Mouse (Mus musculus) liver, adult 2 months (tissue): Measurements from ENCODE around the gene Syt8. TPM values are rescaled to one million over a fixed set of nuclear protein-coding genes. Genes with fewer than 3 reads are reported as not detected.
A peak's percentile ranks its signal among the peaks of the same experiment; 100 is the strongest.

Experiments
- DNase-seq: peaks from one replicate; pipeline ENCODE4 v3.0.0-alpha.2; 2011; ENCODE audit warnings: low read depth, low spot score; ENCODE audit errors: extremely low read depth
- H3K27ac ChIP-seq: fragments of 200-500 bp; replicated peaks from 2 replicates; pipeline ENCODE4 v1.5.1; 2012; ENCODE audit warnings: low read depth, mild to moderate bottlenecking, control low read depth, inconsistent platforms, low read length; ENCODE audit not compliant: insufficient read depth
- H3K27me3 ChIP-seq: fragments of 200-500 bp; 2 replicates; pipeline ENCODE4 v1.6.1; 2012; ENCODE audit warnings: mild to moderate bottlenecking, moderate library complexity, low read length, inconsistent platforms; ENCODE audit not compliant: control insufficient read depth, insufficient read depth
- H3K36me3 ChIP-seq: fragments of 200-500 bp; 2 replicates; pipeline ENCODE4 v1.6.1; 2012; ENCODE audit warnings: low read length, inconsistent platforms; ENCODE audit not compliant: control insufficient read depth, insufficient read depth
- H3K4me1 ChIP-seq: fragments of 200-500 bp; 2 replicates; pipeline ENCODE4 v1.6.1; 2011; ENCODE audit warnings: low read length; ENCODE audit not compliant: control insufficient read depth, insufficient read depth
- H3K4me3 ChIP-seq: fragments of 200-500 bp; 2 replicates; pipeline ENCODE4 v1.5.1; 2011; ENCODE audit warnings: low read depth, mild to moderate bottlenecking, control low read depth, low read length, moderate library complexity; ENCODE audit not compliant: insufficient read depth
- H3K79me2 ChIP-seq: fragments of 200-500 bp; 2 replicates; pipeline ENCODE4 v1.6.1; 2012; ENCODE audit warnings: inconsistent platforms, mild to moderate bottlenecking, low read length, moderate library complexity; ENCODE audit not compliant: control insufficient read depth, insufficient read depth
- H3K9ac ChIP-seq: fragments of 200-500 bp; 2 replicates; pipeline ENCODE4 v1.6.1; 2012; ENCODE audit warnings: low read depth, mild to moderate bottlenecking, control low read depth, inconsistent platforms, low read length
- CTCF ChIP-seq: fragments of 200-500 bp; IDR thresholded peaks from 2 replicates; pipeline ENCODE4 v1.5.1; 2011; ENCODE audit warnings: low read depth, low read length, control low read depth
- POLR2A ChIP-seq: fragments of 200-500 bp; IDR thresholded peaks from 2 replicates; pipeline ENCODE4 v1.6.1; 2011; ENCODE audit warnings: low read length, control low read depth; ENCODE audit not compliant: insufficient read depth; ENCODE audit errors: extremely low read depth
- WGBS: fragments of 180-500 bp; shearing (Covaris S2); methylation state at CpG from one replicate; pipeline ENCODE4 v1.1.7; 2018; 5-methylcytosine and 5-hydroxymethylcytosine counted together
- polyA plus RNA-seq: library from polyadenylated mRNA; depleted of rRNA; stranded (reverse); fragments of >200 nt; gene quantifications from 2 replicates; pipeline ENCODE4 v1.2.3, GENCODE M21; 2012
- total RNA-seq: library from RNA; depleted of rRNA; stranded (reverse); fragments of >200 nt; gene quantifications from 2 replicates; pipeline ENCODE4 v1.2.3, GENCODE M21; 2014

Syt8 gene
- total and polyA plus RNA-seq, 2 experiments: not detected

GRCm38 (mm10) chr7:142454706-142455105 lies 20.1 kb downstream of the Syt8 start:
- Histone ChIP-seq H3K4me1 (no peaks in the 10 kb centered on the region), H3K9ac (no peak overlapping the region), H3K27ac (no peak overlapping the region), H3K79me2 (no peaks in the 10 kb centered on the region), H3K36me3 (no peaks in the 10 kb centered on the region), H3K27me3 (no peaks in the 10 kb centered on the region), H3K4me3 (no peak overlapping the region)
- WGBS: 84% methylated on average over 1 of the region's 1 CpGs
- TF ChIP-seq CTCF: no peak
- TF ChIP-seq POLR2A: no peak
- no peak for DNase-seq

- no peak for TF ChIP-seq POLR2A
- no peak for TF ChIP-seq CTCF
- Histone ChIP-seq H3K4me1 (no peaks in the 10 kb centered on the region), H3K27ac (no peak overlapping the region), H3K36me3 (no peaks in the 10 kb centered on the region), H3K4me3 (no peak overlapping the region), H3K9ac (no peak overlapping the region), H3K27me3 (no peaks in the 10 kb centered on the region), H3K79me2 (no peaks in the 10 kb centered on the region)
- WGBS: 62% methylated on average over 2 of the region's 2 CpGs
- DNase-seq: no peak
These were observed 20.6 kb downstream of the Syt8 start for GRCm38 (mm10) chr7:142455251-142455650.

DNA sequence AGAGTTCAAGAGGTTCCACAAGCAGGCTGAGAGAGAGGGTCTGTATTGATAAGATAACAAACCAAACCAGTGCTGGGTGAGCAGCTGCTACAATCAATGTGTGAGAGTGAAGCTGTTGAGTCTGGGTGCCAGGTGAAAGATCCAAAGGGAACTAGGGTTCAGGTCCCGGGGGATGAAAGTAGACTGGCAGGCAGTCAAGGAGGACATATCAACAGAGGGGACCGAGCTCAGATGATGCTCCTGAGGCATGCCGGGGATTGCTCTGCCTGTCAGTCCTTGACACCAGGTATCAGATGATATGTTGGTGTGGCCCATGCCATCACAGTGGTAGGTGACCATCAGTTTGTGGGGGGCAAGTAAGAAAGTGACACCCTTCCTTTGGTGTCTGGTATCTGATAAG lies 22.2 kb downstream of the Syt8 start:
- TF ChIP-seq CTCF (no peak), POLR2A (no peak)
- Histone ChIP-seq H3K79me2 (no peaks in the 10 kb centered on the region), H3K36me3 (no peaks in the 10 kb centered on the region), H3K27me3 (no peaks in the 10 kb centered on the region), H3K4me1 (no peaks in the 10 kb centered on the region), H3K9ac (no peak overlapping the region), H3K27ac (no peak overlapping the region), H3K4me3 (no peak overlapping the region)
- DNase-seq: no peak
- 73% methylated on average over 3 of the region's 3 CpGs for WGBS

- H3K9ac ChIP-seq: no peak overlapping the region
- H3K27ac ChIP-seq: no peak overlapping the region
- no peak overlapping the region for H3K4me3 ChIP-seq
- no peaks in the 10 kb centered on the region for H3K4me1 ChIP-seq
- H3K36me3 ChIP-seq: no peaks in the 10 kb centered on the region
- 42% methylated on average over 3 of the region's 3 CpGs for WGBS
- DNase-seq: no peak
- no peaks in the 10 kb centered on the region for H3K79me2 ChIP-seq
- no peak for TF ChIP-seq CTCF
- TF ChIP-seq POLR2A: no peak
- H3K27me3 ChIP-seq: no peaks in the 10 kb centered on the region
These were observed 22.7 kb downstream of the Syt8 start for GRCm38 (mm10) chr7:142457227-142457811.

- TF ChIP-seq CTCF (no peak), POLR2A (no peak)
- H3K4me3 ChIP-seq: no peak overlapping the region
- WGBS: 60% methylated on average over 2 of the region's 2 CpGs
- H3K79me2 ChIP-seq: no peaks in the 10 kb centered on the region
- no peaks in the 10 kb centered on the region for H3K4me1 ChIP-seq
- no peak overlapping the region for H3K9ac ChIP-seq
- H3K36me3 ChIP-seq: no peaks in the 10 kb centered on the region
- H3K27me3 ChIP-seq: no peaks in the 10 kb centered on the region
- DNase-seq: peak; percentile 19
- no peak overlapping the region for H3K27ac ChIP-seq
These were observed 23.4 kb downstream of the Syt8 start for GRCm38 (mm10) chr7:142458026-142458425.

- Histone ChIP-seq H3K36me3 (no peaks in the 10 kb centered on the region), H3K4me3 (no peak overlapping the region), H3K27me3 (no peaks in the 10 kb centered on the region), H3K79me2 (no peaks in the 10 kb centered on the region), H3K4me1 (no peaks in the 10 kb centered on the region), H3K27ac (no peak overlapping the region), H3K9ac (no peak overlapping the region)
- no peak for TF ChIP-seq POLR2A
- TF ChIP-seq CTCF: no peak
- 82% methylated on average over 5 of the region's 5 CpGs for WGBS
- DNase-seq: no peak
These were observed 24.1 kb downstream of the Syt8 start for GRCm38 (mm10) chr7:142458676-142459298.
